Mouse (Mus musculus): ENCODE measurements around the gene Crebbp.

GRCm38 (mm10) chr16:4213799-4214551 is at the start of gene Crebbp:
- no peak for TF ChIP-seq MEF2A (IDR thresholded peaks at IDR 0.05; ENCODE audit: borderline replicate concordance, low read depth, low read length)
- no peak for TF ChIP-seq TBP (conservative IDR thresholded peaks at IDR 0.05; ENCODE audit: low read depth, low read length)
- TF ChIP-seq POLR2A (IDR thresholded peaks at IDR 0.05; ENCODE audit: low read depth, low read length) = peak; percentile 64
- TF ChIP-seq CTCF (conservative IDR thresholded peaks at IDR 0.05 in 1 of 2, IDR thresholded peaks at IDR 0.05 in 1 of 2; ENCODE audit: low read depth in 2 of 2, low read length in 2 of 2) = no peak
- TF ChIP-seq MAX (IDR thresholded peaks at IDR 0.05; ENCODE audit: low read length) = peak; percentile 53; the same call in 1 of the 2 replicates
- TF ChIP-seq USF1 (IDR thresholded peaks at IDR 0.05; ENCODE audit: low read depth, low read length) = no peak
- TF ChIP-seq ZC3H11A (IDR thresholded peaks at IDR 0.05; ENCODE audit: low read depth, low read length) = no peak
- TF ChIP-seq E2F4 (IDR thresholded peaks at IDR 0.05; ENCODE audit: insufficient replicate concordance, low read depth, low read length) = no peak
- TF ChIP-seq POLR2AphosphoS2 (IDR thresholded peaks at IDR 0.05; ENCODE audit: low read depth, low read length) = no peak
- TF ChIP-seq ETS1 (conservative IDR thresholded peaks at IDR 0.05; ENCODE audit: low read depth, low read length) = no peak

Data from CH12.LX (cell line).